Mouse (Mus musculus) testis, adult 2 months (tissue): Measurements from ENCODE around the gene Fam222b. TPM values are rescaled to one million over a fixed set of nuclear protein-coding genes. Genes with fewer than 3 reads are reported as not detected.

ENCODE experiments used
- H3K27ac ChIP-seq: fragments of 200-500 bp; 2 replicates; pipeline ENCODE4 v1.5.1; 2012; ENCODE audit warnings: low read depth, low read length; ENCODE audit not compliant: control insufficient read depth, insufficient read depth
- H3K27me3 ChIP-seq: fragments of 200-500 bp; 2 replicates; pipeline ENCODE4 v1.6.1; 2012; ENCODE audit warnings: mild to moderate bottlenecking, low read length, moderate library complexity; ENCODE audit not compliant: control insufficient read depth, insufficient read depth
- H3K36me3 ChIP-seq: fragments of 200-500 bp; 2 replicates; pipeline ENCODE4 v1.6.1; 2012; ENCODE audit warnings: mild to moderate bottlenecking, low read length; ENCODE audit not compliant: control insufficient read depth, insufficient read depth
- H3K4me1 ChIP-seq: fragments of 200-500 bp; 2 replicates; pipeline ENCODE4 v1.6.1; 2012; ENCODE audit warnings: low read length; ENCODE audit not compliant: control insufficient read depth, insufficient read depth
- H3K4me3 ChIP-seq: fragments of 200-500 bp; 2 replicates; pipeline ENCODE4 v1.5.1; 2012; ENCODE audit warnings: low read depth, mild to moderate bottlenecking, low read length, moderate library complexity, mixed read lengths; ENCODE audit not compliant: control insufficient read depth
- CTCF ChIP-seq: fragments of 200-500 bp; IDR thresholded peaks from 2 replicates; pipeline ENCODE4 v1.5.1; 2012; ENCODE audit warnings: low read depth, mild to moderate bottlenecking, inconsistent platforms, low read length, moderate library complexity; ENCODE audit not compliant: control insufficient read depth, insufficient read depth, insufficient replicate concordance
- POLR2A ChIP-seq: fragments of 200-500 bp; IDR thresholded peaks from 2 replicates; pipeline ENCODE4 v1.6.1; 2012; ENCODE audit warnings: low read depth, mild to moderate bottlenecking, inconsistent platforms, low read length, moderate library complexity; ENCODE audit not compliant: control insufficient read depth
- polyA plus RNA-seq: library from polyadenylated mRNA; depleted of rRNA; stranded (reverse); fragments of >200 nt; gene quantifications from 2 replicates; pipeline ENCODE4 v1.2.3, GENCODE M21; 2012

Gene Fam222b
- polyA plus RNA-seq, 1 experiment = 11.7 TPM

- no peak overlapping the region for H3K27ac ChIP-seq
- H3K4me1 ChIP-seq = no peaks in the 10 kb centered on the region; the same call in 1 of the 2 replicates
- H3K36me3 ChIP-seq = no peaks in the 10 kb centered on the region
- no peak overlapping the region for H3K4me3 ChIP-seq
- TF ChIP-seq POLR2A (no peak), CTCF (no peak)
- no peaks in the 10 kb centered on the region for H3K27me3 ChIP-seq
These were observed 43.6 kb downstream of the Fam222b start for GRCm38 (mm10) chr11:78138023-78138422.

- Histone ChIP-seq H3K4me3 (no peak overlapping the region), H3K27ac (no peak overlapping the region), H3K27me3 (no peaks in the 10 kb centered on the region), H3K36me3 (no peaks in the 10 kb centered on the region), H3K4me1 (no peaks in the 10 kb centered on the region; the same call in 1 of the 2 replicates)
- no peak for TF ChIP-seq CTCF
- TF ChIP-seq POLR2A = no peak
These were observed 46.2 kb downstream of the Fam222b start for GRCm38 (mm10) chr11:78140665-78141064.

GRCm38 (mm10) chr11:78143520-78143919, 49.1 kb downstream of the Fam222b start:
- no peak overlapping the region for H3K4me3 ChIP-seq
- no peak for TF ChIP-seq POLR2A
- no peak for TF ChIP-seq CTCF
- no peaks in the 10 kb centered on the region for H3K4me1 ChIP-seq
- H3K27ac ChIP-seq = no peak overlapping the region
- H3K36me3 ChIP-seq = no peaks in the 10 kb centered on the region
- no peaks in the 10 kb centered on the region for H3K27me3 ChIP-seq

- Histone ChIP-seq H3K27me3 (no peaks in the 10 kb centered on the region), H3K4me3 (no peak overlapping the region), H3K36me3 (no peaks in the 10 kb centered on the region), H3K27ac (no peak overlapping the region), H3K4me1 (no peaks in the 10 kb centered on the region)
- TF ChIP-seq CTCF = no peak
- no peak for TF ChIP-seq POLR2A
These were observed 51.7 kb downstream of the Fam222b start for GRCm38 (mm10) chr11:78146168-78146567.

GRCm38 (mm10) chr11:78146707-78147543, 52.5 kb downstream of the Fam222b start:
- H3K36me3 ChIP-seq = no peaks in the 10 kb centered on the region
- H3K4me3 ChIP-seq = no peak overlapping the region
- H3K27me3 ChIP-seq = no peaks in the 10 kb centered on the region
- H3K4me1 ChIP-seq = no peaks in the 10 kb centered on the region
- H3K27ac ChIP-seq = no peak overlapping the region
- no peak for TF ChIP-seq CTCF

- H3K36me3 ChIP-seq = no peaks in the 10 kb centered on the region
- no peak for TF ChIP-seq POLR2A
- TF ChIP-seq CTCF = peak; percentile 41; the same call in 1 of the 2 replicates
- H3K4me3 ChIP-seq = no peak overlapping the region
- H3K27me3 ChIP-seq = no peaks in the 10 kb centered on the region
- H3K4me1 ChIP-seq = no peaks in the 10 kb centered on the region; the same call in 1 of the 2 replicates
- no peak overlapping the region for H3K27ac ChIP-seq
These were observed 56.7 kb downstream of the Fam222b start for GRCm38 (mm10) chr11:78151161-78151560.

- Histone ChIP-seq H3K4me1 (no peaks in the 10 kb centered on the region; the same call in 1 of the 2 replicates), H3K36me3 (no peaks in the 10 kb centered on the region), H3K27me3 (no peaks in the 10 kb centered on the region), H3K27ac (peak overlapping the region; percentile 74), H3K4me3 (no peak overlapping the region)
- no peak for TF ChIP-seq POLR2A
- TF ChIP-seq CTCF = no peak
These were observed 58.1 kb downstream of the Fam222b start for GRCm38 (mm10) chr11:78152299-78153231.
